Mouse (Mus musculus) intestine, postnatal 0 days (tissue): ENCODE measurements around the gene Syt8. TPM values are rescaled to one million over a fixed set of nuclear protein-coding genes. Genes with fewer than 3 reads are reported as not detected.
A peak's percentile ranks its signal among the peaks of the same experiment; 100 is the strongest.

Experiments
- ATAC-seq: fragments of 200-750 bp; cut with Nextera tagmentation; 2 replicates; pipeline ENCODE4 v1.8.0; 2017; ENCODE audit warnings: mild to moderate bottlenecking, moderate TSS enrichment, moderate library complexity
- H3K27ac ChIP-seq: fragments of 300-500 bp; sonication (generic); 2 replicates; pipeline ENCODE4 v1.5.1; 2014; ENCODE audit warnings: mild to moderate bottlenecking, low read depth, low read length, moderate library complexity
- H3K27me3 ChIP-seq: fragments of 300-500 bp; sonication (generic); replicated peaks from 2 replicates; pipeline ENCODE4 v1.6.1; 2014; ENCODE audit warnings: low read length, mixed read lengths; ENCODE audit not compliant: control insufficient read depth, insufficient read depth
- H3K36me3 ChIP-seq: fragments of 300-500 bp; sonication (generic); 2 replicates; pipeline ENCODE4 v1.6.1; 2014; ENCODE audit warnings: mild to moderate bottlenecking, moderate library complexity; ENCODE audit not compliant: control insufficient read depth, insufficient read depth
- H3K4me1 ChIP-seq: fragments of 300-500 bp; sonication (generic); replicated peaks from 2 replicates; pipeline ENCODE4 v1.6.1; 2014; ENCODE audit warnings: antibody characterized with exemption, low read length, mixed read lengths; ENCODE audit not compliant: control insufficient read depth, insufficient read depth
- H3K4me2 ChIP-seq: fragments of 300-500 bp; sonication (generic); replicated peaks from 2 replicates; pipeline ENCODE4 v1.6.1; 2014; ENCODE audit warnings: low read depth, mild to moderate bottlenecking, moderate library complexity
- H3K4me3 ChIP-seq: fragments of 300-500 bp; sonication (generic); 2 replicates; pipeline ENCODE4 v1.5.1; 2014; ENCODE audit warnings: low read depth, low read length
- H3K9ac ChIP-seq: fragments of 300-500 bp; sonication (generic); 2 replicates; pipeline ENCODE4 v1.6.1; 2014; ENCODE audit warnings: mild to moderate bottlenecking, low read depth, low read length
- H3K9me3 ChIP-seq: fragments of 300-500 bp; sonication (generic); 2 replicates; pipeline ENCODE4 v1.6.1; 2016; ENCODE audit warnings: mixed run types; ENCODE audit not compliant: control insufficient read depth
- CTCF ChIP-seq: sonication (generic); IDR thresholded peaks from 2 replicates; pipeline ENCODE4 v1.5.1; 2016; ENCODE audit warnings: low read depth, mild to moderate bottlenecking, control low read depth, antibody characterized with exemption, moderate library complexity
- WGBS: fragments of 180-500 bp; shearing (Covaris S2); extraction: QIAGEN DNeasy Blood & Tissue Kit; methylation state at CpG from one replicate; pipeline ENCODE4 v1.1.7; 2014; 5-methylcytosine and 5-hydroxymethylcytosine counted together
- polyA plus RNA-seq: library from polyadenylated mRNA; unstranded; fragments of >200 nt; fragmentation: Nextera tagmentation; extraction: Ambion mirVana; gene quantifications from 2 replicates; pipeline ENCODE4 v1.2.1, GENCODE M21; 2015

The Syt8 gene
- polyA plus RNA-seq, 1 experiment from 2014 or later: 0.60 TPM

DNA sequence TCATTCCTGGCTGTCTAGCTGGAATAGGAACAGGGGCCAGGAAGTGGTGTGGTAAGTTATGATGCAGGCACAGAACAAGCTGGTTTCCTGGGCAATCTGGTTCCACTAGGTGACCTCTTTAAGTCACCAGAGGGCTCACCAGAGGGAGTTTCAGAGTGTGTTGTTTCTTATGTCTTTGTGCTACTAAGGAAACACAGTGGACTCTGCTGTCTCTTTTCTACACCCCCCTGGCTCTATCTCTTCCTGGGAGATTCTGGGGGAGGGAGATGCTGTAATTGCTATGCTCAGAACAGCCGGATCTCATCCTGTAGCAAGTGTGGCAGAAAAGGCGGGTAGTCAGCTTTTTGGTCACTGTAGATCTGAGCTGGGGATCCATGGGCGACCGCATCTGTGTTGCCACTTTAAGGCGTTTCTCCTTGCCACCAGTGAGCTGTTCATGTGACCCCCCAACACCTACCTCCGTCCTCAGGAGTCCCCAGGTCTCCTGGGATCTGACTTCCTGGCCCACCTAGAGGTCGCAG is 35.6 kb downstream of the Syt8 start:
- Histone ChIP-seq H3K4me2 (no peak overlapping the region), H3K4me1 (no peaks in the 10 kb centered on the region), H3K4me3 (no peak overlapping the region), H3K27ac (peak overlapping the region; percentile 23), H3K9ac (no peak overlapping the region), H3K27me3 (no peaks in the 10 kb centered on the region), H3K9me3 (no peaks in the 10 kb centered on the region), H3K36me3 (no peaks in the 10 kb centered on the region)
- no peak for ATAC-seq
- TF ChIP-seq CTCF: no peak
- WGBS: 68% methylated on average over 7 of the region's 7 CpGs

DNA sequence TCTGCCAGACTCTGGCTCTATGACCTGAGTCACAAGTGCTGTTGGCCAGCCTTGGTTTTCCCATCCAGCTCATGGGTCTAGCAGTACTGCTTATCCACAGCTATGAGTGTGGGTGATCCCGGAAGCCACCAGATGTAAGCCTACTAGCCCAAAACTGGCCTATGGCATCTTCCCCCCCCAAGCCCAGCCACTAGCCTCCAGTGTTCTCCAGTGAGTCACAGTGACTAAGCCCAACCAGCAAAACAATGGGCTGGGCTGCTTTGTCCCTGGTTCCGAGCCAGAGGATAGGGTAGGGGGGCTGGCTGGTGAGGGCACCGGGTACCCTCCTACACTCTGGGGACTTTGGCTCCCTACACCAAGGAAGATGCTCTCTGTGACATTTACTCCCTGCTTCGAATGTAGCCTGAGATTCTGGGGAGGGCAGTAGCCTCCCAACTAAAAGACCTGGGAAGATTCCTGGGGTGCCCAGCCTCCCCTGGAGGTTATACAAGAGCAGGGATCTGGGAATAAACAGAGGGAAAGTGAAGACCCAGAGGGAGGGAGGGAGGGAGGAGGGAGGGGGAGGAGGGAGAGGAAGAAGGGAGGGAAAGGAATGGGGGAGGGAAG is 36.3 kb downstream of the Syt8 start:
- Histone ChIP-seq H3K4me2 (peak overlapping the region; percentile 43; the same call in 1 of the 2 replicates), H3K9me3 (no peaks in the 10 kb centered on the region), H3K27ac (peak overlapping the region; percentile 73), H3K4me1 (no peaks in the 10 kb centered on the region), H3K36me3 (no peaks in the 10 kb centered on the region), H3K4me3 (no peak overlapping the region), H3K27me3 (no peaks in the 10 kb centered on the region), H3K9ac (no peak overlapping the region)
- peak; percentile 36; the same call in 1 of the 2 replicates for ATAC-seq
- no peak for TF ChIP-seq CTCF
- WGBS: 22% methylated on average over 4 of the region's 4 CpGs

GRCm38 (mm10) chr7:142471414-142471861 is 36.8 kb downstream of the Syt8 start:
- H3K36me3 ChIP-seq: no peaks in the 10 kb centered on the region

GRCm38 (mm10) chr7:142471884-142472570 is 37.4 kb downstream of the Syt8 start:
- no peak for TF ChIP-seq CTCF
- H3K4me2 ChIP-seq: peak overlapping the region; percentile 43
- peak overlapping the region; percentile 11; the same call in 1 of the 2 replicates for H3K4me3 ChIP-seq
- no peak for ATAC-seq
- WGBS: 56% methylated on average over 15 of the region's 15 CpGs
- no peaks in the 10 kb centered on the region for H3K4me1 ChIP-seq
- H3K27me3 ChIP-seq: no peaks in the 10 kb centered on the region
- H3K9ac ChIP-seq: 0 out of 2 replicates have a peak overlapping the region, but pooled peaks have one; percentile 17
- H3K9me3 ChIP-seq: no peaks in the 10 kb centered on the region
- H3K27ac ChIP-seq: peak overlapping the region; percentile 73
- H3K36me3 ChIP-seq: no peaks in the 10 kb centered on the region

More at GRCm38 (mm10) chr7:142471414-142471861, 36.8 kb downstream of the Syt8 start:
- no peak overlapping the region for H3K9ac ChIP-seq
- TF ChIP-seq CTCF: no peak
- no peaks in the 10 kb centered on the region for H3K9me3 ChIP-seq
- ATAC-seq: no peak
- H3K27me3 ChIP-seq: no peaks in the 10 kb centered on the region
- H3K4me2 ChIP-seq: peak overlapping the region; percentile 43
- no peak overlapping the region for H3K4me3 ChIP-seq
- H3K4me1 ChIP-seq: no peaks in the 10 kb centered on the region
- WGBS: 58% methylated on average over 6 of the region's 6 CpGs
- peak overlapping the region; percentile 73 for H3K27ac ChIP-seq

- Histone ChIP-seq H3K9me3 (no peaks in the 10 kb centered on the region), H3K4me2 (peak overlapping the region; percentile 43; the same call in 1 of the 2 replicates), H3K9ac (peak overlapping the region; percentile 22; the same call in 1 of the 2 replicates), H3K27ac (peak overlapping the region; percentile 5; the same call in 1 of the 2 replicates), H3K4me3 (0 out of 2 replicates have a peak overlapping the region, but pooled peaks have one; percentile 8), H3K36me3 (no peaks in the 10 kb centered on the region), H3K27me3 (no peaks in the 10 kb centered on the region), H3K4me1 (no peaks in the 10 kb centered on the region)
- no peak for ATAC-seq
- no peak for TF ChIP-seq CTCF
- 88% methylated on average over 4 of the region's 4 CpGs for WGBS
Observed at GRCm38 (mm10) chr7:142472936-142473335, 38.3 kb downstream of the Syt8 start.

DNA sequence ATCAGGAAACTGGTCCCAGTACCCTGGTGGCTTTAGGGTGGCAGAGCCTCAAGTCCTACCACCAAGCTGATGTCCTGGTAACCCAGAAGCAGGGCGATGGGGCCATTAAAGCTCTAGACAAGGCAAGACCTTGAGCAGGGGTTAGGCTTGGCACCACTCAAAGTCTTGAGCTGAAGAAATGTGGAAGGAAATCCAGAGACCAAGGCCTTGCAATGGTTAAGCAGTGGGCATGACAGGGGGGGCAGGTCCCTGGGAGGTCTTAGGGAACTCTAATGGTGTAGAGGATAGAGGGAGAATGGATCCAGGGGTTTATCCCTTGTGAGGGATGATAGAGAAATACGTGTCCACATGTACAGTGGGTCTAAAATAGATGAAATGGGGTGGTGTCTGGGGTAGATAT is 38.8 kb downstream of the Syt8 start:
- 0 out of 2 replicates have a peak overlapping the region, but pooled peaks have one; percentile 8 for H3K4me3 ChIP-seq
- 77% methylated on average over 2 of the region's 2 CpGs for WGBS
- TF ChIP-seq CTCF: no peak
- H3K9ac ChIP-seq: no peak overlapping the region
- ATAC-seq: no peak
- H3K27me3 ChIP-seq: no peaks in the 10 kb centered on the region
- no peaks in the 10 kb centered on the region for H3K4me1 ChIP-seq
- H3K4me2 ChIP-seq: 0 out of 2 replicates have a peak overlapping the region, but pooled peaks have one; percentile 2
- H3K36me3 ChIP-seq: no peaks in the 10 kb centered on the region
- H3K27ac ChIP-seq: peak overlapping the region; percentile 5; the same call in 1 of the 2 replicates
- no peaks in the 10 kb centered on the region for H3K9me3 ChIP-seq
